Mouse (Mus musculus): ENCODE data around the gene Cfd. TPM values are rescaled to one million over a fixed set of nuclear protein-coding genes. Genes with fewer than 3 reads are reported as not detected.

Gene Cfd
- polyA plus RNA-seq, 1 experiment from 2014 or later = not detected

DNA sequence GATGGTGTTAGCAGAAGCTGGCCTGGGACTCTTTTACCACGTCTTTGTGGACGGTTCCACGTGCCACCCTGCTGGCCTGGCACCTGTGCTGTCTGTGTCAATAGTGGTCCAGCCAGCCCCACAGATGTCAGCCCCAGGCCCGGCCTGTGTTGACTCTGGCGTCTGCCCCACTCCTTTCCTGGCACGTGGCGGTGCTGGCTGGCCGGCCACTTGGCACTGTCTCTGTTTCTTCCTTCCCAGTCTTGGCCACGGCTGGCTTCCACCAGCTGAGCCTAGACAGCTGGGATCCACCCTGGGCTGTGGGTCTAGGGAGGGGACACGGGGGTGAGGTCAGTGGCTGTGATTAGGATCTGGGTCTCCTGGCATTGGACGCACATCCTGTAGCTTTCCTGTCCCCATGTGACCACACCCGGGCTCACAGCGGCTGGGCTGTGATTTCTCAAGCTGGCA is 43.6 kb downstream of the Cfd start:
- Histone ChIP-seq H3K4me2 (ENCODE audit: low read depth, low read length, severe bottlenecking) (no peak overlapping the region), H3K36me3 (ENCODE audit: control insufficient read depth, insufficient read depth, low read length) (no peaks in the 10 kb centered on the region), H3K27me3 (ENCODE audit: control insufficient read depth, insufficient read depth, low read length) (no peaks in the 10 kb centered on the region), H3K9me3 (ENCODE audit: control insufficient read depth, low read length) (no peaks in the 10 kb centered on the region), H3K9ac (ENCODE audit: low read length) (no peak overlapping the region), H3K4me3 (ENCODE audit: low read depth, low read length) (no peak overlapping the region), H3K4me1 (replicated peaks; ENCODE audit: control insufficient read depth, insufficient read depth, low read length) (peaks cover 3% of the 10 kb centered on the region; the same call in 1 of the 2 replicates), H3K27ac (ENCODE audit: low read depth, low read length) (no peak overlapping the region)
- no peak for ATAC-seq (replicated peaks; ENCODE audit: low FRiP score)
- no peak for DNase-seq (ENCODE audit: low spot score)
- 84% methylated on average over 13 of the region's 13 CpGs for WGBS

GRCm38 (mm10) chr10:79934794-79935569 is 44.3 kb downstream of the Cfd start:
- H3K9me3 ChIP-seq (ENCODE audit: control insufficient read depth, low read length) = no peaks in the 10 kb centered on the region
- H3K27ac ChIP-seq (ENCODE audit: low read depth, low read length) = no peak overlapping the region
- no peaks in the 10 kb centered on the region for H3K36me3 ChIP-seq (ENCODE audit: control insufficient read depth, insufficient read depth, low read length)
- no peak overlapping the region for H3K4me2 ChIP-seq (ENCODE audit: low read depth, low read length, severe bottlenecking)
- no peak overlapping the region for H3K4me3 ChIP-seq (ENCODE audit: low read depth, low read length)
- H3K4me1 ChIP-seq (replicated peaks; ENCODE audit: control insufficient read depth, insufficient read depth, low read length) = peaks cover 3% of the 10 kb centered on the region; the same call in 1 of the 2 replicates
- DNase-seq (ENCODE audit: low spot score) (no peak), ATAC-seq (replicated peaks; ENCODE audit: low FRiP score) (no peak)
- no peaks in the 10 kb centered on the region for H3K27me3 ChIP-seq (ENCODE audit: control insufficient read depth, insufficient read depth, low read length)
- WGBS = 91% methylated on average over 16 of the region's 16 CpGs
- H3K9ac ChIP-seq (ENCODE audit: low read length) = no peak overlapping the region

GRCm38 (mm10) chr10:79936284-79936910 is 45.7 kb downstream of the Cfd start:
- Histone ChIP-seq H3K9me3 (ENCODE audit: control insufficient read depth, low read length) (no peaks in the 10 kb centered on the region), H3K4me1 (replicated peaks; ENCODE audit: control insufficient read depth, insufficient read depth, low read length) (peaks cover 3% of the 10 kb centered on the region; the same call in 1 of the 2 replicates), H3K4me2 (ENCODE audit: low read depth, low read length, severe bottlenecking) (no peak overlapping the region), H3K27me3 (ENCODE audit: control insufficient read depth, insufficient read depth, low read length) (no peaks in the 10 kb centered on the region), H3K36me3 (ENCODE audit: control insufficient read depth, insufficient read depth, low read length) (no peaks in the 10 kb centered on the region), H3K4me3 (ENCODE audit: low read depth, low read length) (no peak overlapping the region), H3K27ac (ENCODE audit: low read depth, low read length) (peak overlapping the region; percentile 3; the same call in 1 of the 2 replicates), H3K9ac (ENCODE audit: low read length) (no peak overlapping the region)
- ATAC-seq (replicated peaks; ENCODE audit: low FRiP score) = no peak
- DNase-seq (ENCODE audit: low spot score) = no peak
- 83% methylated on average over 10 of the region's 10 CpGs for WGBS

DNA sequence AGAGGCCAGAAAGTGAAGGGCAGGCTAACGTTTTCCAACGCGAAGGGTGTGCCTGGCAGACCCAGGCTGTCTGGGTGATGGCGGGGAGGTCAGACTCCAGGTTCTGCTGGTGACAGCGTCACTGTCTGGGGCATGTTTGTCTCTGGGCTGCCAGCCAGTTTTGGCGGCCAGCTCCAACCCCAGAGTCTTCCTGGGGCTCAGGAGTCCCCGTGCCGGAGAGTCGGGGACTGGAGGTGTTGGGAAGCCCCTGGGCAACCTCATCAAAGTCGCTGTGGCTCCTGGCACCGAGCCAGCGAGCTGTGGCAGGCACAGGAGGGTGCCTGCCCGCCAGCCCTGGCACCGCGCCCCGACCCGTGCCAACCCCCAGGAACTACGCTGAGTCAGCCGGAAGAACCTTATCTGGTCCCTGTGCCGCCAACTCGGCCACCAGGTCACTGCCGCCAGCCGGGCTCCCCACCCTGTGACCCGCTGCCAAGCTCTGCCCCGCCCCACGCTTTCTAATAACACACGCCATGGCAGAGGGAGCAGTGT is 46.3 kb downstream of the Cfd start:
- no peak overlapping the region for H3K9ac ChIP-seq (ENCODE audit: low read length)
- WGBS = 84% methylated on average over 27 of the region's 27 CpGs
- H3K4me1 ChIP-seq (replicated peaks; ENCODE audit: control insufficient read depth, insufficient read depth, low read length) = peaks cover 3% of the 10 kb centered on the region; the same call in 1 of the 2 replicates
- no peaks in the 10 kb centered on the region for H3K27me3 ChIP-seq (ENCODE audit: control insufficient read depth, insufficient read depth, low read length)
- DNase-seq (ENCODE audit: low spot score) (no peak), ATAC-seq (replicated peaks; ENCODE audit: low FRiP score) (no peak)
- no peak overlapping the region for H3K4me2 ChIP-seq (ENCODE audit: low read depth, low read length, severe bottlenecking)
- H3K4me3 ChIP-seq (ENCODE audit: low read depth, low read length) = no peak overlapping the region
- H3K27ac ChIP-seq (ENCODE audit: low read depth, low read length) = no peak overlapping the region; the same call in 1 of the 2 replicates
- H3K36me3 ChIP-seq (ENCODE audit: control insufficient read depth, insufficient read depth, low read length) = no peaks in the 10 kb centered on the region
- H3K9me3 ChIP-seq (ENCODE audit: control insufficient read depth, low read length) = no peaks in the 10 kb centered on the region

DNA sequence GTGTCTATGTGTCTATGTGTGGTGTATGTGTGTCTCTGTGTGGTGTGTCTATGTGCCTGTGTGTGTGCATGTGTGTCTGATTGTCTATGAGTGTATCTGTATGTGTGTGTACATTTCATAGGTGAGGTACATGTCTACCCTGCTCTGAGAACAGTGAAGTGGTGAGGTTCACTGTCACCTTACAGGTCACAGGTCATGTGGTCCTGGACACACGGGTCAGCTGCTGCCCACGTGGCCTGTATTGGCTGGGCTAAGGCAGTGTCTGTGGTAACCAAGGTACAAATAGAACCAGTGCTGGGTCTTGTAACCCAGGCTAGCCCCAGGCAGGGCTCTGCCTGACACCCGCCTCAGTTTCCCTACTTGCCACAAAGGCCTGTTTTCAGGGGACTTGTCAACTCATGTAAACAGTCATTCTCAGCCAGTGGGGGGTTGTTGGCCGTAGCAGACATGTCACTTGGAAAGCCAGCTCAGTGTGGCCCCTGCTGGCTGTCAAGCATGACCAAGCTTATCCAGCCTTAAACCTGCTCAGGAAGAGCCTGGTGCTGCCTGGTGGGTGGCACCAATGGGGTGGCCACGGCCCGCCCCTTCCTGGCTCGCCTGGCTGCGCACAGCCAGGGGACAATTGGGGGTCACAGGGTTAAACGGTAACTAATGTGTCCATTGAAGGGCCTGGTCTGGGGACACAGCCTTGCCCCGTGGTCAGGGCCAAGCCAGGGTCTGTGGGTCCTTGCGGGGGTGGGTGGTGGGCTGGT is 47.3 kb downstream of the Cfd start:
- H3K4me1 ChIP-seq (replicated peaks; ENCODE audit: control insufficient read depth, insufficient read depth, low read length) = no peaks in the 10 kb centered on the region; the same call in 1 of the 2 replicates
- no peak overlapping the region for H3K4me2 ChIP-seq (ENCODE audit: low read depth, low read length, severe bottlenecking)
- H3K27ac ChIP-seq (ENCODE audit: low read depth, low read length) = no peak overlapping the region
- H3K9me3 ChIP-seq (ENCODE audit: control insufficient read depth, low read length) = no peaks in the 10 kb centered on the region
- H3K27me3 ChIP-seq (ENCODE audit: control insufficient read depth, insufficient read depth, low read length) = no peaks in the 10 kb centered on the region
- DNase-seq (ENCODE audit: low spot score) (no peak), ATAC-seq (replicated peaks; ENCODE audit: low FRiP score) (no peak)
- H3K9ac ChIP-seq (ENCODE audit: low read length) = no peak overlapping the region
- H3K36me3 ChIP-seq (ENCODE audit: control insufficient read depth, insufficient read depth, low read length) = no peaks in the 10 kb centered on the region
- WGBS = 63% methylated on average over 11 of the region's 11 CpGs
- no peak overlapping the region for H3K4me3 ChIP-seq (ENCODE audit: low read depth, low read length)

- Histone ChIP-seq H3K4me2 (ENCODE audit: low read depth, low read length, severe bottlenecking) (no peak overlapping the region), H3K9ac (ENCODE audit: low read length) (no peak overlapping the region), H3K36me3 (ENCODE audit: control insufficient read depth, insufficient read depth, low read length) (no peaks in the 10 kb centered on the region), H3K4me3 (ENCODE audit: low read depth, low read length) (no peak overlapping the region), H3K27ac (ENCODE audit: low read depth, low read length) (no peak overlapping the region), H3K27me3 (ENCODE audit: control insufficient read depth, insufficient read depth, low read length) (no peaks in the 10 kb centered on the region), H3K9me3 (ENCODE audit: control insufficient read depth, low read length) (no peaks in the 10 kb centered on the region), H3K4me1 (replicated peaks; ENCODE audit: control insufficient read depth, insufficient read depth, low read length) (peaks cover 9% of the 10 kb centered on the region)
- ATAC-seq (replicated peaks; ENCODE audit: low FRiP score) (no peak), DNase-seq (ENCODE audit: low spot score) (no peak)
- 78% methylated on average over 7 of the region's 7 CpGs for WGBS
Observed at GRCm38 (mm10) chr10:79940749-79941148, 50.1 kb downstream of the Cfd start.

Small RNA genes within 50 kb of the gene (microRNA-seq; reads per million reads assigned to microRNA genes)
- not detected for gene Mir6910 (ENCODE audit: insufficient number of aligned reads)

Other genes starting within 250 kb of the Cfd start
- not detected in 2 replicates for gene Odf3l2, start 245.1 kb upstream of the Cfd start, polyA plus RNA-seq (2014; fragmentation: Nextera tagmentation; extraction: Ambion mirVana)
- gene Madcam1, start 226.3 kb upstream of the Cfd start, polyA plus RNA-seq (2014; fragmentation: Nextera tagmentation; extraction: Ambion mirVana) = 0.59 and 0.83 TPM in 2 replicates
- gene Tpgs1, start 221.5 kb upstream of the Cfd start, polyA plus RNA-seq (2014; fragmentation: Nextera tagmentation; extraction: Ambion mirVana) = 59.7 and 65.2 TPM in 2 replicates
- gene Cdc34, start 208.7 kb upstream of the Cfd start, polyA plus RNA-seq (2014; fragmentation: Nextera tagmentation; extraction: Ambion mirVana) = 180 and 185 TPM in 2 replicates
- gene Gzmm, start 201.8 kb upstream of the Cfd start, polyA plus RNA-seq (2014; fragmentation: Nextera tagmentation; extraction: Ambion mirVana) = 0.81 and 0.92 TPM in 2 replicates
- 551 and 582 TPM in 2 replicates for gene Bsg, start 186.4 kb upstream of the Cfd start, polyA plus RNA-seq (2014; fragmentation: Nextera tagmentation; extraction: Ambion mirVana)
- 0.15 and 0.40 TPM in 2 replicates for gene Hcn2, start 174.2 kb upstream of the Cfd start, polyA plus RNA-seq (2014; fragmentation: Nextera tagmentation; extraction: Ambion mirVana)
- gene Polrmt, start 144.3 kb upstream of the Cfd start, polyA plus RNA-seq (2014; fragmentation: Nextera tagmentation; extraction: Ambion mirVana) = 41.1 and 44.8 TPM in 2 replicates
- 0.36 and 0.40 TPM in 2 replicates for gene Fgf22, start 135.8 kb upstream of the Cfd start, polyA plus RNA-seq (2014; fragmentation: Nextera tagmentation; extraction: Ambion mirVana)
- 118 TPM in 2 replicates for gene Rnf126, start 123.9 kb upstream of the Cfd start, polyA plus RNA-seq (2014; fragmentation: Nextera tagmentation; extraction: Ambion mirVana)
- 0.41 and 1.0 TPM in 2 replicates for gene Fstl3, start 113.6 kb upstream of the Cfd start, polyA plus RNA-seq (2014; fragmentation: Nextera tagmentation; extraction: Ambion mirVana)
- gene Prss57, start 99.9 kb upstream of the Cfd start, polyA plus RNA-seq (2014; fragmentation: Nextera tagmentation; extraction: Ambion mirVana) = not detected in 2 replicates
- gene Palm, start 97.3 kb upstream of the Cfd start, polyA plus RNA-seq (2014; fragmentation: Nextera tagmentation; extraction: Ambion mirVana) = 140 and 157 TPM in 2 replicates
- 0.39 and 0.99 TPM in 2 replicates for gene Misp, start 69.9 kb upstream of the Cfd start, polyA plus RNA-seq (2014; fragmentation: Nextera tagmentation; extraction: Ambion mirVana)
- gene Ptbp1, start 36.4 kb upstream of the Cfd start, polyA plus RNA-seq (2014; fragmentation: Nextera tagmentation; extraction: Ambion mirVana) = 261 and 295 TPM in 2 replicates
- 13.0 and 13.3 TPM in 2 replicates for gene Prtn3, start 16.4 kb upstream of the Cfd start, polyA plus RNA-seq (2014; fragmentation: Nextera tagmentation; extraction: Ambion mirVana)
- gene Plppr3, start 16.2 kb upstream of the Cfd start, polyA plus RNA-seq (2014; fragmentation: Nextera tagmentation; extraction: Ambion mirVana) = 131 and 146 TPM in 2 replicates
- not detected in 2 replicates for gene Elane, start 4.6 kb upstream of the Cfd start, polyA plus RNA-seq (2014; fragmentation: Nextera tagmentation; extraction: Ambion mirVana)
- 60.4 and 60.6 TPM in 2 replicates for gene Med16, start 18.1 kb downstream of the Cfd start, polyA plus RNA-seq (2014; fragmentation: Nextera tagmentation; extraction: Ambion mirVana)
- gene Gm26602, start 20.0 kb downstream of the Cfd start, polyA plus RNA-seq (2014; fragmentation: Nextera tagmentation; extraction: Ambion mirVana) = 3.3 and 14.8 TPM in 2 replicates
- 0.55 and 1.0 TPM in 2 replicates for gene Kiss1r, start 26.1 kb downstream of the Cfd start, polyA plus RNA-seq (2014; fragmentation: Nextera tagmentation; extraction: Ambion mirVana)
- 135 and 145 TPM in 2 replicates for gene R3hdm4, start 30.4 kb downstream of the Cfd start, polyA plus RNA-seq (2014; fragmentation: Nextera tagmentation; extraction: Ambion mirVana)
- 5.4 and 6.6 TPM in 2 replicates for gene Arid3a, start 36.2 kb downstream of the Cfd start, polyA plus RNA-seq (2014; fragmentation: Nextera tagmentation; extraction: Ambion mirVana)
- gene Wdr18, start 69.3 kb downstream of the Cfd start, polyA plus RNA-seq (2014; fragmentation: Nextera tagmentation; extraction: Ambion mirVana) = 111 and 112 TPM in 2 replicates
- 0.29 and 0.33 TPM in 2 replicates for gene Grin3b, start 79.9 kb downstream of the Cfd start, polyA plus RNA-seq (2014; fragmentation: Nextera tagmentation; extraction: Ambion mirVana)
- gene Tmem259, start 93.5 kb downstream of the Cfd start, polyA plus RNA-seq (2014; fragmentation: Nextera tagmentation; extraction: Ambion mirVana) = 17.8 and 18.6 TPM in 2 replicates
- 160 and 182 TPM in 2 replicates for gene Cnn2, start 97.7 kb downstream of the Cfd start, polyA plus RNA-seq (2014; fragmentation: Nextera tagmentation; extraction: Ambion mirVana)
- 3.4 and 3.9 TPM in 2 replicates for gene Abca7, start 105.6 kb downstream of the Cfd start, polyA plus RNA-seq (2014; fragmentation: Nextera tagmentation; extraction: Ambion mirVana)
- 4.6 and 4.9 TPM in 2 replicates for gene Arhgap45, start 125.8 kb downstream of the Cfd start, polyA plus RNA-seq (2014; fragmentation: Nextera tagmentation; extraction: Ambion mirVana)
- 217 and 243 TPM in 2 replicates for gene Polr2e, start 148.9 kb downstream of the Cfd start, polyA plus RNA-seq (2014; fragmentation: Nextera tagmentation; extraction: Ambion mirVana)
- gene Gpx4, start 156.3 kb downstream of the Cfd start, polyA plus RNA-seq (2014; fragmentation: Nextera tagmentation; extraction: Ambion mirVana) = 506 and 516 TPM in 2 replicates
- gene Sbno2, start 214.7 kb downstream of the Cfd start, polyA plus RNA-seq (2014; fragmentation: Nextera tagmentation; extraction: Ambion mirVana) = 12.5 and 13.6 TPM in 2 replicates
- gene Stk11, start 224.9 kb downstream of the Cfd start, polyA plus RNA-seq (2014; fragmentation: Nextera tagmentation; extraction: Ambion mirVana) = 26.5 and 31.6 TPM in 2 replicates
- 401 and 414 TPM in 2 replicates for gene Atp5d, start 247.8 kb downstream of the Cfd start, polyA plus RNA-seq (2014; fragmentation: Nextera tagmentation; extraction: Ambion mirVana)
- gene Cbarp, start 250.0 kb downstream of the Cfd start, polyA plus RNA-seq (2014; fragmentation: Nextera tagmentation; extraction: Ambion mirVana) = 10.4 and 15.0 TPM in 2 replicates